Mouse (Mus musculus) liver, embryonic 14.5 days (tissue): ENCODE measurements around the gene Aldh1b1.

Experiments
- CTCF ChIP-seq: IDR thresholded peaks from 2 replicates; pipeline ENCODE4 v1.5.1; 2016; ENCODE audit warnings: antibody characterized with exemption, low read depth, control low read depth
- EP300 ChIP-seq: IDR thresholded peaks from 2 replicates; pipeline ENCODE4 v1.6.1; 2016; ENCODE audit warnings: antibody characterized with exemption, low read depth

DNA sequence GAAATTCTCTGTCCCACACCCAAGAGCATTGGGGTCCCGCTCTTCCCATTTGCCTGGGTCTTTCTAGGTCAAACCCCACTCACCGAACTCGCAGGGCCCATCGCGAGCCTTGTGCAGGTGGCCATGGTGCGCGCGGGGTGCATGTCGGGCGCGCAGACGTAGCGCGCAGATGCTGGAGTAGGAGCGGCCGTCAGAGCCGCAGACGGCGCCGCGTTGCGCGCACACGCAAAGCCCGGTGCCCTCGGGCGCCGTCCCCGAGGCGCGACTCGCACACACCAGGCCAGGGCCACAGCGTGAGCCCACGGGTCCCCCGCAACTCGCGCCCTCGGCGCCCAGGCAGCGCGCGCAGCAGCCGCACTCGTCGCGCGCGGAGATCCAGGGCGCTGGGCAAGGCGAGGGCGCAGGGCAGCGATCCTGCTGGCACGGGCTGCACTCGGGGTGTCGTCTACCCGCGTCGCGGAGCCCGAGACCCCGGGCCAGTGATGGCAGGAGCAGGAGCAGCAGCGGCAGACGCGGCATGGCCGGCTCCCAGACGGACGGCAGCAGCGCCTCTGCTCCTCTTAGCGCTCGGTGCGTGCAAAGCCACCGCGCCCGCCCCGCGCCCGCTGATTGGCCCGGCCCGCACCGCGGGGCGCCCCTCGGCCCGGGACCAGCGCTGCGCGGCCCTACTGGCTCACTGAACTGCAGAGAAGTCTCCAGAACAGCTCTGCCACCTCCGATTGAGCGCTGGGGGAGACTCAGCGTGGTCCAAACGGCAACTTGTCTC, 27.6 kb downstream of the Aldh1b1 start, which contains the start of gene Igfbpl1:
- no peak for TF ChIP-seq CTCF
- TF ChIP-seq EP300: no peak
